Mouse (Mus musculus): ENCODE results near the gene Herc6.

- TF ChIP-seq TAL1 (IDR thresholded peaks at IDR 0.05; ENCODE audit: low read length): no peak
- no peak for TF ChIP-seq GATA1 (IDR thresholded peaks at IDR 0.05; ENCODE audit: low read length)
Measured at GRCm38 (mm10) chr6:57580881-57581548, at the start of gene Herc6.
